Mouse (Mus musculus): Measurements from ENCODE around the gene Fhl3. TPM values are rescaled to one million over a fixed set of nuclear protein-coding genes. Genes with fewer than 3 reads are reported as not detected.
A peak's percentile ranks its signal among the peaks of the same experiment; 100 is the strongest.

Gene Fhl3
- polyA plus RNA-seq, 1 experiment from 2014 or later: 2.9 TPM

DNA sequence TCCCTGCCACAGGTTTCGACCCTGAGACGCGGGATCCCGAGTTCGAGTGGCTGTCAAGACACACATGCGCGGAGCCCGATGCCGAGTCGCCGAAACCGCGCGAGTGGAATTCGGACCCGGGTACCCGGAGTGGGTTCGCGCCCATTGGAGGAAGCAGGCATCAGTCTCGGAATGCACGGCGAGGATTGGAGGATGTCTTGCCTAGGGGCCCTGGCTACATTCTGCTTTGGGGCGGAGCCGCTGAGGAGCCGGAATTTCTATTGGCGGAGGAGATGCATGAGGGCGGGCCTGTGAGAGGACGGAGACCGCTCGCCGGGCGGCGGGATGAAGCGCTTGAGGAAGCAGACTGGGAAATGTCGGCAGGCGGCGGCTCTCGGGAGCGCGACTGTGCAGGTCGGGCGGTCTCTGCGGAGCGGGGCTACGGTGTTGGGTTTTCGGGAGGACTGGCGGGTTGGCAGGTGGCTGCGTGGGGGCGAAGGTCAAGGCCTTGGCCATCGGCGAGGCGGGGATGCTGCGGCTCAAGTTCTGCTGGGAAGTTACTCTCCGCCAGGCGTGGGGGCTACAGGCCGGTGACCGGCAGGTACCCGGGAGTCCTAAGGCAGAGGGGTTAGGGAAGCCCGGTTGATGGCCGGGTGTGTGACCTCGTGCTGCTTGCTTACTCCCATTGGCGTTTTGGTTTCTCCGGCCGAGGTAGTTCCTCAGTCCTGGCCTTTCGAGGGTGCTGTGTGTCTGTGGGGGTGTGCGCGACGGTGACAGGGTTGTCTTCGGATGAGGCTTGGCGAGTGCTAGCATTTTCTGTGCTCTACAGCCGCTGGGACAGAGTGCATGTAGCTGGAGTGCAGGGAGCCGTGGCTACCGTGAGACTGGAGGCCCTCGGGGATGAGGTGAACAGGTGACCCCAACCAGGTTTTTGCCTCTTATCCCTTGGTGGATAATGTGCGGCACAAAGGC, 51.1 kb downstream of the Fhl3 start:
- peak overlapping the region; percentile 71 for H3K4me3 ChIP-seq
- peak overlapping the region; percentile 78 for H3K9ac ChIP-seq
- under 1% methylated on average over 75 of the region's 75 CpGs for WGBS
- H3K4me2 ChIP-seq: peak overlapping the region; percentile 82
- ATAC-seq (ENCODE audit: low read depth): peak; percentile 100
- H3K4me1 ChIP-seq (replicated peaks): peaks cover 16% of the 10 kb centered on the region
- H3K36me3 ChIP-seq: peaks cover 19% of the 10 kb centered on the region
- no peaks in the 10 kb centered on the region for H3K9me3 ChIP-seq
- no peak overlapping the region for H3K27ac ChIP-seq (replicated peaks)
- peaks cover 11% of the 10 kb centered on the region; the same call in 1 of the 2 replicates for H3K27me3 ChIP-seq

DNA sequence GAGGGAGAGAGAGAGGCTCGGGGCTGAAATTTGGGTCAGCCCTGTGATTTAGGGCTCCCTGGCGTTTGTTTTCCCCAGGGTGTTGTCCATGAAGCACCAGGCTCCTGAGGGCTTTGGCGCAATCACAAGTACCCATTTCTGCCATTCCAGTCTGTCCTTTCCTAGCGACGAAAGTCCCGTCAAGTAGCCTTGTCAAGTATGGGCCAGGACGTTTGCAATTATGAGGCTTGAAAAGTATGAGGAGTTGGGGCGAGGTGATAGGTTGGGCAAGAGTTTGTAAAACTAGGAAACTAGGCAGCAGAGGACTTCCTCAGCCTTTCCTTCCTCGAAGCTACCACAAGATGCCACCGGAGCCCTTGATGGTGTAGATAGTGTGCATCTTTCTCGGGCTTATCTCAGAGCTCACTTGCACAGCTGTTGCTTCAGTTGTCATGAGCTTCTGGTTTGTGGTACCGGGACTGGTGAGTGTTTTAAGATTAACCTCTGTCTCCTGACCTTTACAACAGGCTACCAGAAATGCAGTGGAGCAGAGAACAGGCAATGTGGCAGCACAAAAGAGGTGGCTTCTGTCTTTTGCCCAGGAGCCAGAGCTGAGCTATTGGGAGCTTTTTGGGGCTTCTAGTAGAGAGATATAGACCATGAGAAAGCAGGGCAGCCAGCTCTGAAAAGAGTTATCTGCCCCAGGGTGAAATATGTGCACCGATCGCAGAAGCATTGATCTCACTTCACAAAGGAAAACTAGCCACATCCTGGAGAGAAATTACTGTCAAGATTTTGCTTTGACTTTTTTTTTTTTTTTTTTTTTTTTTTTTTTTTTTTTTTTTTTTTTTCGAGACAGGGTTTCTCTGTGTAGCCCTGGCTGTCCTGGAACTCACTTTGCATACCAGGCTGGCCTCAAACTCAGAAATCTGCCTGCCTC, 52.0 kb downstream of the Fhl3 start:
- ATAC-seq (ENCODE audit: low read depth): no peak
- H3K9me3 ChIP-seq: no peaks in the 10 kb centered on the region
- peaks cover 11% of the 10 kb centered on the region; the same call in 1 of the 2 replicates for H3K27me3 ChIP-seq
- H3K4me2 ChIP-seq: peak overlapping the region; percentile 82
- peak overlapping the region; percentile 71 for H3K4me3 ChIP-seq
- peak overlapping the region; percentile 78 for H3K9ac ChIP-seq
- H3K36me3 ChIP-seq: peaks cover 13% of the 10 kb centered on the region
- H3K4me1 ChIP-seq (replicated peaks): peaks cover 16% of the 10 kb centered on the region
- H3K27ac ChIP-seq (replicated peaks): no peak overlapping the region
- 20% methylated on average over 15 of the region's 15 CpGs for WGBS

GRCm38 (mm10) chr4:124755526-124755925, 55.0 kb downstream of the Fhl3 start:
- no peak overlapping the region for H3K9ac ChIP-seq
- no peaks in the 10 kb centered on the region for H3K27me3 ChIP-seq
- H3K4me2 ChIP-seq: no peak overlapping the region
- H3K9me3 ChIP-seq: no peaks in the 10 kb centered on the region
- peaks cover 11% of the 10 kb centered on the region for H3K36me3 ChIP-seq
- 73% methylated on average over 7 of the region's 7 CpGs for WGBS
- no peak for ATAC-seq (ENCODE audit: low read depth)
- H3K27ac ChIP-seq (replicated peaks): no peak overlapping the region
- no peak overlapping the region for H3K4me3 ChIP-seq
- peaks cover 16% of the 10 kb centered on the region for H3K4me1 ChIP-seq (replicated peaks)

MicroRNA genes within 50 kb of the gene (microRNA counts, 519-probe panel; counts per million panel counts)
- microRNA mmu-miR-697 (not detected), microRNA mmu-miR-698 (not detected)

Small RNAs within 50 kb of the gene (microRNA-seq; reads per million reads assigned to microRNA genes)
- gene Gm24721 (not detected), gene Mir697 (not detected), gene Mir698 (not detected)

Other genes starting within 250 kb of the Fhl3 start
- 0.47 and 0.68 TPM in 2 replicates for gene 3100002H09Rik, start 89.9 kb upstream of the Fhl3 start, polyA plus RNA-seq (2015; fragmentation: Nextera tagmentation; extraction: Ambion mirVana)
- gene Pou3f1, start 43.9 kb upstream of the Fhl3 start, polyA plus RNA-seq (2015; fragmentation: Nextera tagmentation; extraction: Ambion mirVana): 8.0 and 8.7 TPM in 2 replicates
- 49.2 and 54.2 TPM in 2 replicates for gene Utp11, start 7.1 kb upstream of the Fhl3 start, polyA plus RNA-seq (2015; fragmentation: Nextera tagmentation; extraction: Ambion mirVana)
- gene Sf3a3, start 14.1 kb downstream of the Fhl3 start, polyA plus RNA-seq (2015; fragmentation: Nextera tagmentation; extraction: Ambion mirVana): 101 and 115 TPM in 2 replicates
- gene Inpp5b, start 41.1 kb downstream of the Fhl3 start, polyA plus RNA-seq (2015; fragmentation: Nextera tagmentation; extraction: Ambion mirVana): 23.6 and 29.1 TPM in 2 replicates
- gene Mtf1, start 101.4 kb downstream of the Fhl3 start, polyA plus RNA-seq (2015; fragmentation: Nextera tagmentation; extraction: Ambion mirVana): 11.7 and 12.2 TPM in 2 replicates
- 39.6 and 46.6 TPM in 2 replicates for gene Yrdc, start 150.0 kb downstream of the Fhl3 start, polyA plus RNA-seq (2015; fragmentation: Nextera tagmentation; extraction: Ambion mirVana)
- gene 1110065P20Rik, start 150.5 kb downstream of the Fhl3 start, polyA plus RNA-seq (2015; fragmentation: Nextera tagmentation; extraction: Ambion mirVana): 74.9 and 80.2 TPM in 2 replicates
- 8.2 and 10.0 TPM in 2 replicates for gene Maneal, start 161.5 kb downstream of the Fhl3 start, polyA plus RNA-seq (2015; fragmentation: Nextera tagmentation; extraction: Ambion mirVana)
- 4.7 and 5.3 TPM in 2 replicates for gene Epha10, start 180.2 kb downstream of the Fhl3 start, polyA plus RNA-seq (2015; fragmentation: Nextera tagmentation; extraction: Ambion mirVana)
- gene 9930104L06Rik, start 236.3 kb downstream of the Fhl3 start, polyA plus RNA-seq (2015; fragmentation: Nextera tagmentation; extraction: Ambion mirVana): 13.3 and 17.1 TPM in 2 replicates
- gene Cdca8, start 238.6 kb downstream of the Fhl3 start, polyA plus RNA-seq (2015; fragmentation: Nextera tagmentation; extraction: Ambion mirVana): 30.1 and 38.2 TPM in 2 replicates

All from neural tube, embryonic 13.5 days (tissue).